Comparison of ENCODE assay signal across 9 mouse cellular contexts in genomic region chr8:94199202-94199869, GRCm38 (mm10). TPM values are rescaled to one million over a fixed set of nuclear protein-coding genes. Genes with fewer than 3 reads are reported as not detected.
DNase-seq lines count a peak whose midpoint lies in the region; ATAC-seq and TF ChIP-seq lines count a peak whose summit lies in the region.
"Had no signal": no experiment of that assay in that cellular context is flagged by ENCODE, and none has a peak within 500 bp of the region (broad histone marks: within the 10 kb centered on the region; RNA-seq: fewer than 3 reads in every experiment).

No protein-coding gene starts in this region.

- WGBS in heart, embryonic 13.5 days, result 43% methylated on average over 10 of the region's 10 CpGs
- WGBS in small intestine, adult 2 months, result 44% methylated on average over 10 of the region's 10 CpGs

- ATAC-seq in heart, embryonic 13.5 days (ENCODE audit: extremely low read depth, insufficient number of reproducible peaks, low FRiP score, low TSS enrichment), result no peak

- no peak for TF ChIP-seq POLR2A in small intestine, adult 2 months (IDR thresholded peaks at IDR 0.05; ENCODE audit: low read depth, low read length)

- no peaks in the 10 kb centered on the region; the same call in 1 of the 2 replicates for H3K27me3 ChIP-seq in heart, embryonic 13.5 days (replicated peaks)
- no peaks in the 10 kb centered on the region for H3K27me3 ChIP-seq in small intestine, adult 2 months (ENCODE audit: control insufficient read depth, insufficient read depth, low read length)
- H3K27me3 ChIP-seq: limb, embryonic 12.5 days had no signal

- no peaks in the 10 kb centered on the region for H3K9me3 ChIP-seq in heart, embryonic 13.5 days
- H3K9me3 ChIP-seq: limb, embryonic 12.5 days had no signal

- H3K36me3 ChIP-seq in heart, embryonic 13.5 days, result no peaks in the 10 kb centered on the region
- no peaks in the 10 kb centered on the region for H3K36me3 ChIP-seq in small intestine, adult 2 months (ENCODE audit: control insufficient read depth, insufficient read depth, low read length)
- H3K36me3 ChIP-seq: limb, embryonic 12.5 days had no signal

- no peaks in the 10 kb centered on the region; the same call in 1 of the 2 replicates for H3K4me1 ChIP-seq in heart, embryonic 13.5 days
- no peaks in the 10 kb centered on the region for H3K4me1 ChIP-seq in small intestine, adult 2 months (ENCODE audit: control insufficient read depth, insufficient read depth, insufficient read length, low read length)
- H3K4me1 ChIP-seq: limb, embryonic 12.5 days had no signal

- DNase-seq in adrenal gland, adult 18-20 months (ENCODE audit: low spot score in 2 of 2), result peak; percentile 54 to 64
- no peak for DNase-seq in adrenal gland, adult 8-10 months
- peak; percentile 64 for DNase-seq in MEL-GATA-1-ER (ENCODE audit: extremely low read depth, low read depth)
- DNase-seq in cerebellum, postnatal 36 days, result peak; percentile 61 to 76
- DNase-seq in kidney, postnatal 4 days, result peak; percentile 64 to 73
- peak; percentile 65 for DNase-seq in lung, postnatal 25 days (ENCODE audit: low spot score)

- TF ChIP-seq CTCF in small intestine, adult 2 months (IDR thresholded peaks at IDR 0.05; ENCODE audit: extremely low read depth, insufficient read length, insufficient replicate concordance, low read depth, low read length), result peak; percentile 22; the same call in 1 of the 2 replicates

- peak overlapping the region; percentile 67 for H3K9ac ChIP-seq in heart, embryonic 13.5 days
- H3K9ac ChIP-seq: limb, embryonic 12.5 days had no signal

- H3K4me3 ChIP-seq in heart, embryonic 13.5 days, result no peak overlapping the region
- no peak overlapping the region for H3K4me3 ChIP-seq in small intestine, adult 2 months (ENCODE audit: low read depth, low read length)
- H3K4me3 ChIP-seq: limb, embryonic 12.5 days had no signal

- H3K4me2 ChIP-seq in heart, embryonic 13.5 days, result 0 out of 2 replicates have a peak overlapping the region, but pooled peaks have one; percentile 34
- H3K4me2 ChIP-seq: limb, embryonic 12.5 days had no signal

- no peak overlapping the region for H3K27ac ChIP-seq in heart, embryonic 13.5 days (replicated peaks)
- H3K27ac ChIP-seq in small intestine, adult 2 months (ENCODE audit: insufficient read depth, low read depth, low read length), result no peak overlapping the region
- H3K27ac ChIP-seq: limb, embryonic 12.5 days had no signal

RNA-seq across cellular contexts. Expression of gene Nup93, which starts 15.0 kb away (rescaled TPM):
- total RNA-seq in adrenal gland, adult 18-20 months (2021), result 10 to 100 TPM; 10.7 to 11.3 TPM
- 10 to 100 TPM; 14.4 to 19.4 (median 17.0) TPM for total RNA-seq in adrenal gland, adult 8-10 months (2022)
- 58.0 and 65.9 TPM in 2 replicates for polyA plus RNA-seq in heart, embryonic 13.5 days (2015; fragmentation: Nextera tagmentation; extraction: Ambion mirVana)
- polyA plus RNA-seq in small intestine, adult 2 months (2012; rRNA removed), result 3.6 and 5.4 TPM in 2 replicates

RNA-seq across cellular contexts. Expression of gene Mt1, which starts 20.5 kb away (rescaled TPM):
- 100 to 1,000 TPM; 291 to 329 TPM for total RNA-seq in adrenal gland, adult 18-20 months (2021)
- 100 to 1,000 TPM; 179 to 332 (median 286) TPM for total RNA-seq in adrenal gland, adult 8-10 months (2022)
- polyA plus RNA-seq in heart, embryonic 13.5 days (2015; fragmentation: Nextera tagmentation; extraction: Ambion mirVana), result 230 and 374 TPM in 2 replicates
- 966 and 1,593 TPM in 2 replicates for polyA plus RNA-seq in small intestine, adult 2 months (2012; rRNA removed)

RNA-seq across cellular contexts. Expression of gene Mt2, which starts 26.9 kb away (rescaled TPM):
- 100 to 1,000 TPM; 203 to 204 TPM for total RNA-seq in adrenal gland, adult 18-20 months (2021)
- total RNA-seq in adrenal gland, adult 8-10 months (2022), result 100 to 1,000 TPM; 120 to 244 (median 215) TPM
- polyA plus RNA-seq in heart, embryonic 13.5 days (2015; fragmentation: Nextera tagmentation; extraction: Ambion mirVana), result 27.9 and 61.6 TPM in 2 replicates
- 50.1 and 80.3 TPM in 2 replicates for polyA plus RNA-seq in small intestine, adult 2 months (2012; rRNA removed)

RNA-seq across cellular contexts. Expression of gene Mt3, which starts 46.9 kb away (rescaled TPM):
- 1 to 10 TPM; 4.5 to 7.2 TPM for total RNA-seq in adrenal gland, adult 18-20 months (2021)
- 10 to 100 TPM in 2 of 4 experiments, 1 to 10 TPM in 2; 7.4 to 11.2 (median 9.6) TPM for total RNA-seq in adrenal gland, adult 8-10 months (2022)
- polyA plus RNA-seq in heart, embryonic 13.5 days (2015; fragmentation: Nextera tagmentation; extraction: Ambion mirVana), result 36.5 and 47.5 TPM in 2 replicates
- 0.90 and 2.8 TPM in 2 replicates for polyA plus RNA-seq in small intestine, adult 2 months (2012; rRNA removed)
